Mouse (Mus musculus) embryo, embryonic 11 days (tissue): ENCODE measurements around the gene Gpha2.

Experiments
- DNase-seq: peaks from one replicate; pipeline ENCODE4 v3.0.0-alpha.2; 2015

Gpha2 gene

DNA sequence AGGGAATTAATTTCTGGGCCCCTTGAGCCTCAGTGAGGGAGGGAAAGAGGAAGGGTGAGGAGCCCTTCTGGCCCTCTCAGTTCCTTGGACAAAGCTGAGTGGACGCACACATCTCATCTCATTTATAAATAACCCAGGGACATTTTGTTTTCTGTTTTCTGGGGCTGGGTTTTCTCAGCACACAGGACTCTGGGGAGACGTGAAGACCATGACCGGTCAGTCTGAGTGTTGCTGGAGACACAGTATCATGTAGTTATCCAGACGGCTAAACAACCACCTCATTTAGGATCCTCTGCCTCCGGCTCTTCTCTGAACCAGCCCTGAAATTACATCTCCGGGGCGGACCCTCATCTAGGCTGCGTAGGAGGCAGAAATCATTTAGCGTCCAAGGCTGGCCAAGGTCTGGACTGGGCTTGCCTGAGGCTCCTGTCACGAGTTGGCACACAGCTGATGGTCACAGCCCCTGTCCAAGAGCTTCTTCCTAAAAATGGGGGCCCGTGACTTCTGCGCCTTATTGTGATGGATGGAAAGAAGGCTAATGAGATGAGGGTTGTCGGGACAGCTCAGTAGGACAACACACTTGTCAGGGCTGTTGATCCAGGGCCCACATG is 47.9 kb downstream of the Gpha2 start:
- DNase-seq: no peak

DNA sequence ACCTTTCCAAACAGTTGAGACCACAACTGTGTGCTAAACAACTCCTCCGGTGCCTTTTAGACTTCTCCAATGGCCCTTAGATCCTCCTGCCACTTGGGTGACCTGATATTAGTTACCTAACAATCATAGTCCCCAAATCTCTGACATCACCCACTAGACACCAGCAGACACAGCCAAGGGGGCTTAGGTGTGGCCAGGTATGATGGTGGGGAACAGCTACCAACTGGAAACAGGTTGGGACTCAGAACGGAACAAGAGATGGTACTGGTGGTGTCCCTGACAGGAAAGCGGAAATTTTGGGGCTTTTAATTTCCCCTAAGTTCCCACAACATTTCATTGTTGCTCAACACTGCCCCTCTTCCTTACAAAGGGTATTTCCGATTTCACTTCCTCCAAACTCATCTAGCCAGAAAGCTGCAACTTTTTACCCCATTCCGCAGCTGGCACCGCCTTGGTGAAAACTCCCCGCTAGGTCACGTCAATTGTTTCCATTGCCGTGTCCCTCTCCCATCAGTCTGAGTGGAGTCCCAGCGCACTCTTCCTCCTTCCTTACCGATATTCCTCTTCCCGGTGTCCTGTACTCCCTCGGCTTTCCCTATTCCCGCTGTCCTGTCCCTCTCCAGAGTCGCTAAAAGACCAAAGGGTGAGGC is 49.7 kb downstream of the Gpha2 start:
- DNase-seq: peak; percentile 41

DNA sequence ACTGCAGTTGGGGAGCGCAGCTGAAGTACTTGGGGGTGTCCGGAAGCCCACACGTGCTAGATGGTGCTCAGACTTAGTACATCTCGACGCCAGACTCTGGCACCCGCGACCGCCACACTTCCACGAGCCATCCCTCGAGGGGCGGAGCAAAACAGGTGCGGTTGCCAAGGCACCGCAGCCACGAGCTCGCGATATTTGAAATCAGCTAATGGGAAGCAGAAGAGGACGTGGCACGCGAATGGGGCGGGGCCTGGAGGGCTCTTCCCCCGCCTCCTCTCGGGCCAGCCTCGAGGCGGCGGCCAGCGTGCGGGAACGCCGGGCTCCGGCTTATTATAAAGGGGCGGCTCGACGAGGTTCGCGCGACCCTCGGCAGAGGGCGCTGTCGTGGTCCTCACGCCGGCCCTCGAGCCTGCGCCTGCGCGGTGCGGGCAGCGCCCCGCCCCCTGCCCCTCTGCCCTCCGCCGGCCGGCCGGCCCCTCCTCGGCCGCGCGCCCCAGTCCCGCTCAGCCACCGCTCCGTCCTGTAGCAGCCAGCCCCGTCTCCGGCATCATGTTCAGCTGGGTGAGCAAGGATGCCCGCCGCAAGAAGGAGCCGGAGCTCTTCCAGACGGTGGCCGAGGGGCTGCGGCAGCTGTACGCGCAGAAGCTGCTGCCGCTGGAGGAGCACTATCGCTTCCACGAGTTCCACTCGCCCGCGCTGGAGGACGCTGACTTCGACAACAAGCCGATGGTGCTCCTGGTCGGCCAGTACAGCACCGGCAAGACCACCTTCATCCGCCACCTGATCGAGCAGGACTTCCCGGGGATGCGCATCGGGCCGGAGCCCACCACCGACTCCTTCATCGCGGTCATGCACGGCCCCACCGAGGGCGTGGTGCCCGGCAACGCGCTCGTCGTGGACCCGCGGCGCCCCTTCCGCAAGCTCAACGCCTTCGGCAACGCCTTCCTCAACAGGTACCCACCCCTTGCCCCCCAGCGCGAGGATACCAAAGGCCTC is 50.5 kb downstream of the Gpha2 start, which contains the start of gene Ehd1:
Gene Ehd1, plus strand, starts transcription at position 300 of the 996 bp plus-strand sequence.
- peak; percentile 99 for DNase-seq
